Mouse (Mus musculus): ENCODE data around the gene Fbxl15.

GRCm38 (mm10) chr19:46323716-46324115 is 4.3 kb upstream of the Fbxl15 start:
- TF ChIP-seq CTCF (IDR thresholded peaks at IDR 0.05; ENCODE audit: low read depth, low read length) = no peak
- TF ChIP-seq POLR2A (IDR thresholded peaks at IDR 0.05; ENCODE audit: extremely low read depth, insufficient read depth, low read length) = no peak

Data from liver, adult 2 months (tissue).